In genomic region chr9:8078882-8079281, GRCm38 (mm10) we compare ENCODE assay signal across 23 mouse cellular contexts. TPM values are rescaled to one million over a fixed set of nuclear protein-coding genes. Genes with fewer than 3 reads are reported as not detected.
A peak's percentile ranks its signal among the peaks of the same experiment; 100 is the strongest.
DNase-seq lines count a peak whose midpoint lies in the region; ATAC-seq and TF ChIP-seq lines count a peak whose summit lies in the region.
"Had no signal": no experiment of that assay in that cellular context is flagged by ENCODE, and none has a peak within 500 bp of the region (broad histone marks: within the 10 kb centered on the region; RNA-seq: fewer than 3 reads in every experiment).

No protein-coding gene starts in this region.

- TF ChIP-seq CTCF in liver, adult 2 months (IDR thresholded peaks at IDR 0.05; ENCODE audit: low read depth, low read length) = no peak
- TF ChIP-seq CTCF in liver, postnatal 0 days (IDR thresholded peaks at IDR 0.05; ENCODE audit: low read depth) = no peak
- no peak for TF ChIP-seq CTCF in intestine, postnatal 0 days (IDR thresholded peaks at IDR 0.05; ENCODE audit: low read depth)

- peak; percentile 46 for DNase-seq in liver, adult 2 months (ENCODE audit: extremely low read depth, low read depth, low spot score)
- DNase-seq in liver, postnatal 0 days = no peak
- no peak for DNase-seq in left cerebral cortex, postnatal 4 days
- no peak for DNase-seq in adrenal gland, adult 2 months
- no peak for DNase-seq in spleen, postnatal 36 days (ENCODE audit: low spot score in 2 of 2)
- DNase-seq: adrenal gland, adult 8-10 months; adrenal gland, postnatal 10 days; adrenal gland, postnatal 14 days; adrenal gland, postnatal 25 days; adrenal gland, postnatal 36 days; B cell, adult 2 months; cerebellum, adult 11 months; cerebellum, adult 11-12 months; cerebellum, adult 18-20 months had no signal

- WGBS in liver, adult 2 months = 35% methylated on average over 5 of the region's 5 CpGs
- WGBS in liver, postnatal 0 days (ENCODE audit: insufficient replicate concordance) = 66% methylated on average over 5 of the region's 5 CpGs
- 79% methylated on average over 5 of the region's 5 CpGs for WGBS in intestine, embryonic 15.5 days
- WGBS in intestine, embryonic 16.5 days = 78% methylated on average over 5 of the region's 5 CpGs
- 57% methylated on average over 5 of the region's 5 CpGs for WGBS in intestine, postnatal 0 days

- no peaks in the 10 kb centered on the region for H3K9me3 ChIP-seq in liver, postnatal 0 days (ENCODE audit: low read length)
- no peaks in the 10 kb centered on the region for H3K9me3 ChIP-seq in intestine, embryonic 15.5 days
- H3K9me3 ChIP-seq in intestine, embryonic 16.5 days (ENCODE audit: control insufficient read depth, low read length) = no peaks in the 10 kb centered on the region
- H3K9me3 ChIP-seq in intestine, postnatal 0 days (ENCODE audit: control insufficient read depth) = no peaks in the 10 kb centered on the region
- H3K9me3 ChIP-seq: G1E had no signal

- no peak overlapping the region for H3K9ac ChIP-seq in liver, adult 2 months (ENCODE audit: low read depth, low read length)
- H3K9ac ChIP-seq in liver, postnatal 0 days (replicated peaks) = no peak overlapping the region
- no peak overlapping the region for H3K9ac ChIP-seq in intestine, embryonic 15.5 days
- H3K9ac ChIP-seq in intestine, embryonic 16.5 days (ENCODE audit: low read depth, low read length) = no peak overlapping the region
- H3K9ac ChIP-seq in intestine, postnatal 0 days (ENCODE audit: low read depth, low read length) = no peak overlapping the region

- TF ChIP-seq POLR2A in liver, adult 2 months (IDR thresholded peaks at IDR 0.05; ENCODE audit: extremely low read depth, insufficient read depth, low read length) = no peak

- H3K4me3 ChIP-seq in liver, adult 2 months (ENCODE audit: insufficient read depth, low read depth, low read length) = no peak overlapping the region
- H3K4me3 ChIP-seq in liver, postnatal 0 days (ENCODE audit: low read depth, low read length) = no peak overlapping the region
- H3K4me3 ChIP-seq in intestine, embryonic 15.5 days (replicated peaks) = no peak overlapping the region
- H3K4me3 ChIP-seq in intestine, embryonic 16.5 days (ENCODE audit: low read length) = no peak overlapping the region
- H3K4me3 ChIP-seq in intestine, postnatal 0 days (ENCODE audit: low read depth, low read length) = no peak overlapping the region

- no peaks in the 10 kb centered on the region for H3K27me3 ChIP-seq in liver, adult 2 months (ENCODE audit: control insufficient read depth, insufficient read depth, low read length)
- H3K27me3 ChIP-seq in liver, postnatal 0 days (ENCODE audit: insufficient read depth, low read length) = no peaks in the 10 kb centered on the region
- no peaks in the 10 kb centered on the region for H3K27me3 ChIP-seq in intestine, embryonic 15.5 days (replicated peaks)
- no peaks in the 10 kb centered on the region for H3K27me3 ChIP-seq in intestine, embryonic 16.5 days (replicated peaks; ENCODE audit: control insufficient read depth, insufficient read depth, low read length)
- no peaks in the 10 kb centered on the region for H3K27me3 ChIP-seq in intestine, postnatal 0 days (replicated peaks; ENCODE audit: control insufficient read depth, insufficient read depth, low read length)
- H3K27me3 ChIP-seq: CH12.LX, Patski had no signal

- H3K4me2 ChIP-seq in liver, postnatal 0 days (ENCODE audit: low read depth, low read length) = no peak overlapping the region
- no peak overlapping the region for H3K4me2 ChIP-seq in intestine, embryonic 15.5 days (replicated peaks)
- no peak overlapping the region for H3K4me2 ChIP-seq in intestine, embryonic 16.5 days (ENCODE audit: low read depth, low read length)
- no peak overlapping the region for H3K4me2 ChIP-seq in intestine, postnatal 0 days (replicated peaks; ENCODE audit: low read depth)

- ATAC-seq in liver, postnatal 0 days = no peak
- peak; percentile 59 for ATAC-seq in intestine, embryonic 15.5 days
- ATAC-seq in intestine, embryonic 16.5 days = peak; percentile 85
- ATAC-seq in intestine, postnatal 0 days = peak; percentile 53
- ATAC-seq: activated CD4-positive, CD25-positive, alpha-beta regulatory T cell, adult 4 months; CD4-positive, CD25-positive, alpha-beta regulatory T cell, adult 4 months; Patski had no signal

- no peak for TF ChIP-seq EP300 in liver, postnatal 0 days (IDR thresholded peaks at IDR 0.05; ENCODE audit: low read depth)

- intact Hi-C loops in left cerebral cortex, postnatal 4 days (cut with DNase I) = no loop called here

- H3K79me2 ChIP-seq in liver, adult 2 months (ENCODE audit: control insufficient read depth, insufficient read depth, low read length) = no peaks in the 10 kb centered on the region

- H3K27ac ChIP-seq in liver, adult 2 months (replicated peaks; ENCODE audit: insufficient read depth, low read depth, low read length) = no peak overlapping the region
- no peak overlapping the region for H3K27ac ChIP-seq in liver, postnatal 0 days (ENCODE audit: low read depth)
- H3K27ac ChIP-seq in intestine, embryonic 15.5 days = no peak overlapping the region
- H3K27ac ChIP-seq in intestine, embryonic 16.5 days (ENCODE audit: low read length) = no peak overlapping the region
- H3K27ac ChIP-seq in intestine, postnatal 0 days (ENCODE audit: low read depth, low read length) = no peak overlapping the region

- H3K4me1 ChIP-seq in liver, adult 2 months (ENCODE audit: control insufficient read depth, insufficient read depth, low read length) = no peaks in the 10 kb centered on the region
- no peaks in the 10 kb centered on the region for H3K4me1 ChIP-seq in liver, postnatal 0 days (ENCODE audit: insufficient read depth)
- H3K4me1 ChIP-seq in intestine, embryonic 15.5 days (replicated peaks) = no peaks in the 10 kb centered on the region
- no peaks in the 10 kb centered on the region for H3K4me1 ChIP-seq in intestine, embryonic 16.5 days (ENCODE audit: control insufficient read depth, insufficient read depth, low read length)
- H3K4me1 ChIP-seq in intestine, postnatal 0 days (replicated peaks; ENCODE audit: control insufficient read depth, insufficient read depth, low read length) = no peaks in the 10 kb centered on the region

- no peaks in the 10 kb centered on the region for H3K36me3 ChIP-seq in liver, adult 2 months (ENCODE audit: control insufficient read depth, insufficient read depth, low read length)
- no peaks in the 10 kb centered on the region for H3K36me3 ChIP-seq in liver, postnatal 0 days (replicated peaks; ENCODE audit: insufficient read depth, low read length)
- H3K36me3 ChIP-seq in intestine, embryonic 15.5 days = no peaks in the 10 kb centered on the region
- no peaks in the 10 kb centered on the region for H3K36me3 ChIP-seq in intestine, embryonic 16.5 days (ENCODE audit: control insufficient read depth, insufficient read depth, low read length)
- no peaks in the 10 kb centered on the region for H3K36me3 ChIP-seq in intestine, postnatal 0 days (ENCODE audit: control insufficient read depth, insufficient read depth)
- H3K36me3 ChIP-seq: G1E had no signal

RNA-seq across cellular contexts. Expression of gene Cfap300, which starts 36.3 kb away (rescaled TPM):
- total RNA-seq in liver, adult 2 months (2014; rRNA removed) = 0.34 and 0.74 TPM in 2 replicates
- polyA plus RNA-seq in liver, adult 2 months (2012; rRNA removed) = 0.17 and 0.20 TPM in 2 replicates
- 0.58 and 0.90 TPM in 2 replicates for polyA plus RNA-seq in liver, postnatal 0 days (2015; fragmentation: Nextera tagmentation; extraction: Ambion mirVana)
- 7.6 and 8.6 TPM in 2 replicates for polyA plus RNA-seq in intestine, embryonic 15.5 days (2015; fragmentation: Nextera tagmentation; extraction: Ambion mirVana)
- polyA plus RNA-seq in intestine, embryonic 16.5 days (2015; fragmentation: Nextera tagmentation; extraction: Ambion mirVana) = 7.4 and 7.7 TPM in 2 replicates
- 1.6 and 2.0 TPM in 2 replicates for polyA plus RNA-seq in intestine, postnatal 0 days (2015; fragmentation: Nextera tagmentation; extraction: Ambion mirVana)
- total RNA-seq in left cerebral cortex, postnatal 4 days (2021) = 10 to 100 TPM in 1 of 2 experiments, 1 to 10 TPM in 1; 8.1 to 10.8 TPM
- 1 to 10 TPM; 3.6 to 4.1 TPM for total RNA-seq in adrenal gland, adult 2 months (2021)
- 2.0 and 6.1 TPM in 2 replicates for polyA plus RNA-seq in adrenal gland, adult 2 months (2012; rRNA removed)
- total RNA-seq: MEL had no signal

RNA-seq across cellular contexts. Expression of gene Cep126, which starts 55.2 kb away (rescaled TPM):
- 0.13 and 0.37 TPM in 2 replicates for total RNA-seq in liver, adult 2 months (2014; rRNA removed)
- 0.02 and 0.10 TPM in 2 replicates for polyA plus RNA-seq in liver, adult 2 months (2012; rRNA removed)
- polyA plus RNA-seq in liver, postnatal 0 days (2015; fragmentation: Nextera tagmentation; extraction: Ambion mirVana) = 0.09 and 0.12 TPM in 2 replicates
- 1.1 and 1.3 TPM in 2 replicates for polyA plus RNA-seq in intestine, embryonic 15.5 days (2015; fragmentation: Nextera tagmentation; extraction: Ambion mirVana)
- polyA plus RNA-seq in intestine, embryonic 16.5 days (2015; fragmentation: Nextera tagmentation; extraction: Ambion mirVana) = 0.81 and 0.94 TPM in 2 replicates
- polyA plus RNA-seq in intestine, postnatal 0 days (2015; fragmentation: Nextera tagmentation; extraction: Ambion mirVana) = 0.25 and 0.40 TPM in 2 replicates
- 1 to 10 TPM; 9.0 to 9.8 TPM for total RNA-seq in left cerebral cortex, postnatal 4 days (2021)
- 10 to 100 TPM; 10.6 to 13.2 TPM for total RNA-seq in adrenal gland, adult 2 months (2021)
- polyA plus RNA-seq in adrenal gland, adult 2 months (2012; rRNA removed) = 0.97 and 1.1 TPM in 2 replicates
- total RNA-seq: CH12.LX, MEL had no signal
- polyA plus RNA-seq: activated CD4-positive, CD25-positive, alpha-beta regulatory T cell, adult 4 months; CD4-positive, CD25-positive, alpha-beta regulatory T cell, adult 4 months had no signal
